Mouse (Mus musculus): Measurements from ENCODE around the gene Ppp1r13b.

Ppp1r13b gene

GRCm38 (mm10) chr12:111808775-111809174, 99.1 kb downstream of the Ppp1r13b start:
- TF ChIP-seq GATA4 (IDR thresholded peaks at IDR 0.05; ENCODE audit: insufficient replicate concordance, low read length), result no peak

- no peak for TF ChIP-seq GATA4 (IDR thresholded peaks at IDR 0.05; ENCODE audit: insufficient replicate concordance, low read length)
Observed at GRCm38 (mm10) chr12:111803538-111803937, 104.4 kb downstream of the Ppp1r13b start.

- TF ChIP-seq GATA4 (IDR thresholded peaks at IDR 0.05; ENCODE audit: insufficient replicate concordance, low read length), result no peak
Observed at GRCm38 (mm10) chr12:111800459-111801183, 107.3 kb downstream of the Ppp1r13b start.

GRCm38 (mm10) chr12:111798493-111798892, 109.4 kb downstream of the Ppp1r13b start:
- no peak for TF ChIP-seq GATA4 (IDR thresholded peaks at IDR 0.05; ENCODE audit: insufficient replicate concordance, low read length)

GRCm38 (mm10) chr12:111797251-111797650, 110.7 kb downstream of the Ppp1r13b start:
- no peak for TF ChIP-seq GATA4 (IDR thresholded peaks at IDR 0.05; ENCODE audit: insufficient replicate concordance, low read length)

- no peak for TF ChIP-seq GATA4 (IDR thresholded peaks at IDR 0.05; ENCODE audit: insufficient replicate concordance, low read length)
Observed at GRCm38 (mm10) chr12:111795180-111795895, 112.6 kb downstream of the Ppp1r13b start.

- no peak for TF ChIP-seq GATA4 (IDR thresholded peaks at IDR 0.05; ENCODE audit: insufficient replicate concordance, low read length)
Observed at GRCm38 (mm10) chr12:111794526-111795179, 113.3 kb downstream of the Ppp1r13b start.

- TF ChIP-seq GATA4 (IDR thresholded peaks at IDR 0.05; ENCODE audit: insufficient replicate concordance, low read length), result no peak
Observed at GRCm38 (mm10) chr12:111794102-111794501, 113.8 kb downstream of the Ppp1r13b start.

GRCm38 (mm10) chr12:111791474-111792104, 116.3 kb downstream of the Ppp1r13b start:
- TF ChIP-seq GATA4 (IDR thresholded peaks at IDR 0.05; ENCODE audit: insufficient replicate concordance, low read length), result no peak

- no peak for TF ChIP-seq GATA4 (IDR thresholded peaks at IDR 0.05; ENCODE audit: insufficient replicate concordance, low read length)
Observed at GRCm38 (mm10) chr12:111790631-111791030, 117.3 kb downstream of the Ppp1r13b start.

- TF ChIP-seq GATA4 (IDR thresholded peaks at IDR 0.05; ENCODE audit: insufficient replicate concordance, low read length), result no peak
Observed at GRCm38 (mm10) chr12:111790090-111790489, 117.8 kb downstream of the Ppp1r13b start.

GRCm38 (mm10) chr12:111787015-111787414, 120.9 kb downstream of the Ppp1r13b start:
- TF ChIP-seq GATA4 (IDR thresholded peaks at IDR 0.05; ENCODE audit: insufficient replicate concordance, low read length), result no peak

GRCm38 (mm10) chr12:111785174-111785573, 122.7 kb downstream of the Ppp1r13b start:
- TF ChIP-seq GATA4 (IDR thresholded peaks at IDR 0.05; ENCODE audit: insufficient replicate concordance, low read length), result no peak

GRCm38 (mm10) chr12:111779544-111779943, 128.4 kb downstream of the Ppp1r13b start:
- no peak for TF ChIP-seq GATA4 (IDR thresholded peaks at IDR 0.05; ENCODE audit: insufficient replicate concordance, low read length)
